Comparison of ENCODE assay signal across 28 mouse cellular contexts in the genomic region with DNA sequence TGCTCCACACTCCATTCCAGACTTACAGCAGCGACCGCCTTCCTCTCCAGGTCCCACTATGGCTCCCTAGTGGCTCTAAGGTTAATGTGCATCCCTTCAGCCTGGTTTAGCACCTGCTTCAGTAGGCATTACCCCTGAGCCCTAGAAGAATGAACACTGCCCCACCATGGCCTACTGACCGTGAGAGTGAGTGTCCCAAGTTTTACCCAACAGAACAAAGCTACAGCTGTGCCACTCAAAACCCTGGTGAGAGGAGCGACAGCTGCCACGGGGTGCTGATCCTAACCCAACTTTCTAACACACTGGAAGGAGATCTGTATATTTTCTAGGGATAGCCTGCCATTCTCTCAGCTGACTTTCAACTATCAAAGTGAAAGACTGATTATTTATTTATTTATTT.
"Had no signal": no experiment of that assay in that cellular context is flagged by ENCODE, and none has a peak within 500 bp of the region (broad histone marks: within the 10 kb centered on the region; RNA-seq: fewer than 3 reads in every experiment).

No protein-coding gene starts in this region.

- H3K27me3 ChIP-seq: heart, embryonic 12.5 days; heart, embryonic 13.5 days; heart, embryonic 15.5 days; hindbrain, embryonic 12.5 days; hindbrain, embryonic 13.5 days; hindbrain, embryonic 15.5 days; intestine, embryonic 15.5 days; kidney, embryonic 15.5 days had no signal

- H3K36me3 ChIP-seq: heart, embryonic 12.5 days; heart, embryonic 13.5 days; heart, embryonic 15.5 days; hindbrain, embryonic 10.5 days; hindbrain, embryonic 12.5 days; hindbrain, embryonic 13.5 days; hindbrain, embryonic 15.5 days; intestine, embryonic 15.5 days; kidney, embryonic 15.5 days had no signal

- DNase-seq: heart, postnatal 10 days; heart, postnatal 14 days; heart, postnatal 36 days; heart, postnatal 4 days; kidney, adult 11 months; kidney, adult 18-20 months; kidney, adult 8-10 months; kidney, postnatal 10 days; kidney, postnatal 14 days; kidney, postnatal 25 days; kidney, postnatal 36 days; kidney, postnatal 4 days; layer of hippocampus, postnatal 36 days had no signal

- H3K4me2 ChIP-seq: heart, embryonic 11.5 days; heart, embryonic 12.5 days; heart, embryonic 13.5 days; heart, embryonic 15.5 days; hindbrain, embryonic 12.5 days; hindbrain, embryonic 13.5 days; hindbrain, embryonic 14.5 days; hindbrain, embryonic 15.5 days; intestine, embryonic 15.5 days; kidney, embryonic 15.5 days had no signal

- H3K27ac ChIP-seq: heart, embryonic 10.5 days; heart, embryonic 13.5 days; heart, embryonic 15.5 days; hindbrain, embryonic 10.5 days; hindbrain, embryonic 12.5 days; hindbrain, embryonic 13.5 days; hindbrain, embryonic 14.5 days; hindbrain, embryonic 15.5 days; hindbrain, postnatal 0 days; intestine, embryonic 15.5 days; kidney, embryonic 15.5 days; kidney, postnatal 0 days; left cerebral cortex, adult 2 months had no signal

- H3K4me3 ChIP-seq: heart, embryonic 10.5 days; heart, embryonic 12.5 days; heart, embryonic 13.5 days; heart, embryonic 15.5 days; hindbrain, embryonic 10.5 days; hindbrain, embryonic 12.5 days; hindbrain, embryonic 13.5 days; hindbrain, embryonic 15.5 days; intestine, embryonic 15.5 days; kidney, embryonic 15.5 days; left cerebral cortex, adult 2 months had no signal
